Mouse (Mus musculus): Measurements from ENCODE around the gene Rnf130. TPM values are rescaled to one million over a fixed set of nuclear protein-coding genes. Genes with fewer than 3 reads are reported as not detected.

Rnf130 gene
- polyA plus RNA-seq, 1 experiment from 2014 or later = 52.6 TPM

GRCm38 (mm10) chr11:50057713-50058112, 32.6 kb downstream of the Rnf130 start:
- ATAC-seq (ENCODE audit: low FRiP score, low TSS enrichment) = no peak
- Histone ChIP-seq H3K4me2 (replicated peaks; ENCODE audit: low read depth) (no peak overlapping the region), H3K27ac (replicated peaks) (no peak overlapping the region), H3K36me3 (ENCODE audit: control insufficient read depth, insufficient read depth, low read length) (no peaks in the 10 kb centered on the region), H3K4me1 (replicated peaks; ENCODE audit: control insufficient read depth, insufficient read depth) (no peaks in the 10 kb centered on the region), H3K27me3 (ENCODE audit: control insufficient read depth, insufficient read depth, low read length) (no peaks in the 10 kb centered on the region), H3K4me3 (ENCODE audit: low read depth, low read length) (no peak overlapping the region), H3K9me3 (ENCODE audit: control insufficient read depth, low read length) (no peaks in the 10 kb centered on the region), H3K9ac (ENCODE audit: low read length) (no peak overlapping the region)
- WGBS = 46% methylated on average over 2 of the region's 2 CpGs
- TF ChIP-seq EP300 (optimal IDR thresholded peaks at IDR 0.05) (no peak), CTCF (IDR thresholded peaks at IDR 0.05; ENCODE audit: low read depth) (no peak)
- DNase-seq (ENCODE audit: low spot score) = no peak

DNA sequence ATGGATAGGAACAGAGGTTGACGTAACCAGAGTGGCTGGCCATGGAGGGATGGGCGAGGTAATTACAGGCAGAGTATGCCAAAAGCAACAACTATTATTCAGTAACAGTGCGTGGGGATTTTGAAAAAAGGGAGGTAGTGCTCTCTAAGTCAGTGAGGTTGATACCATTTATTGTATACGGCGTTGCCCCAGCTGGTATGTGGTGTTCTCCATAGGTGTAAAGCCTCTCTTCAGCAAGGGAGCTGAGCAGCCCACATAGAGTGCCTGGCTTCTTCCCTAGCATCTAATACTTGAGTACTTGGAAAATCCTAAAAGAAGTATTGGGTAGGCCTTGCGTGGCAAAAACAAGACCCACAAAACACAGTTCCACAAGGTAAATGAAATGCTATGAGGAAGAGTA, 33.1 kb downstream of the Rnf130 start:
- no peaks in the 10 kb centered on the region for H3K9me3 ChIP-seq (ENCODE audit: control insufficient read depth, low read length)
- DNase-seq (ENCODE audit: low spot score) = no peak
- TF ChIP-seq CTCF (IDR thresholded peaks at IDR 0.05; ENCODE audit: low read depth) = no peak
- TF ChIP-seq EP300 (optimal IDR thresholded peaks at IDR 0.05) = no peak
- 84% methylated on average over 6 of the region's 6 CpGs for WGBS
- no peaks in the 10 kb centered on the region for H3K27me3 ChIP-seq (ENCODE audit: control insufficient read depth, insufficient read depth, low read length)
- H3K4me2 ChIP-seq (replicated peaks; ENCODE audit: low read depth) = no peak overlapping the region
- no peak overlapping the region for H3K9ac ChIP-seq (ENCODE audit: low read length)
- H3K27ac ChIP-seq (replicated peaks) = no peak overlapping the region
- no peak overlapping the region for H3K4me3 ChIP-seq (ENCODE audit: low read depth, low read length)
- ATAC-seq (ENCODE audit: low FRiP score, low TSS enrichment) = no peak
- no peaks in the 10 kb centered on the region for H3K4me1 ChIP-seq (replicated peaks; ENCODE audit: control insufficient read depth, insufficient read depth)
- no peaks in the 10 kb centered on the region for H3K36me3 ChIP-seq (ENCODE audit: control insufficient read depth, insufficient read depth, low read length)

- TF ChIP-seq CTCF (IDR thresholded peaks at IDR 0.05; ENCODE audit: low read depth) (no peak), EP300 (optimal IDR thresholded peaks at IDR 0.05) (no peak)
- no peak overlapping the region for H3K4me2 ChIP-seq (replicated peaks; ENCODE audit: low read depth)
- no peak overlapping the region for H3K9ac ChIP-seq (ENCODE audit: low read length)
- 94% methylated on average over 6 of the region's 6 CpGs for WGBS
- no peak overlapping the region for H3K27ac ChIP-seq (replicated peaks)
- H3K4me3 ChIP-seq (ENCODE audit: low read depth, low read length) = no peak overlapping the region
- H3K27me3 ChIP-seq (ENCODE audit: control insufficient read depth, insufficient read depth, low read length) = no peaks in the 10 kb centered on the region
- H3K9me3 ChIP-seq (ENCODE audit: control insufficient read depth, low read length) = no peaks in the 10 kb centered on the region
- no peak for DNase-seq (ENCODE audit: low spot score)
- no peaks in the 10 kb centered on the region for H3K4me1 ChIP-seq (replicated peaks; ENCODE audit: control insufficient read depth, insufficient read depth)
- no peak for ATAC-seq (ENCODE audit: low FRiP score, low TSS enrichment)
- no peaks in the 10 kb centered on the region for H3K36me3 ChIP-seq (ENCODE audit: control insufficient read depth, insufficient read depth, low read length)
Observed at GRCm38 (mm10) chr11:50059045-50059444, 33.9 kb downstream of the Rnf130 start.

GRCm38 (mm10) chr11:50062116-50062515, 37.0 kb downstream of the Rnf130 start:
- no peak for TF ChIP-seq CTCF (IDR thresholded peaks at IDR 0.05; ENCODE audit: low read depth)
- TF ChIP-seq EP300 (optimal IDR thresholded peaks at IDR 0.05) = no peak
- Histone ChIP-seq H3K36me3 (ENCODE audit: control insufficient read depth, insufficient read depth, low read length) (no peaks in the 10 kb centered on the region), H3K9ac (ENCODE audit: low read length) (no peak overlapping the region), H3K27me3 (ENCODE audit: control insufficient read depth, insufficient read depth, low read length) (no peaks in the 10 kb centered on the region), H3K4me3 (ENCODE audit: low read depth, low read length) (no peak overlapping the region), H3K27ac (replicated peaks) (no peak overlapping the region), H3K9me3 (ENCODE audit: control insufficient read depth, low read length) (no peaks in the 10 kb centered on the region), H3K4me2 (replicated peaks; ENCODE audit: low read depth) (no peak overlapping the region), H3K4me1 (replicated peaks; ENCODE audit: control insufficient read depth, insufficient read depth) (no peaks in the 10 kb centered on the region)
- ATAC-seq (ENCODE audit: low FRiP score, low TSS enrichment) (no peak), DNase-seq (ENCODE audit: low spot score) (no peak)
- WGBS = 40% methylated on average over 7 of the region's 7 CpGs

DNA sequence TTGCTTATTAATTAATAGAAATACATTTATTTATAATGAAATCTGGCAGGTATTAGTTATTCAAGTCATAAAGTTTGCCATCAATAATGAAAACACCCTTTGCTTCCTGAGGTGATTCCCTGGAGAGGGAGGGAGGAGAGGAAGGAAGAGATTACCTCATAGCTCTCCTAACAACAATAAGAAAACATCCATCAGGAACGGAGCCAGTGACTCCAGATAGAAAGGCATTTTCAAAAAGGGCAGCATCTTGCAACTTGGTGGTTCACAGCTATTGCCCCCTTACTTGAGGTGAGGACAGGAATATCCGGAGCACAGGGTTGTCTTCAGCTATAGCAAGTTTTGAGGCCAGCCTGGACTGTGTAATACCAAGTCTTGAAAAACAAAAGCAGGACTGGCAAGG, 40.9 kb downstream of the Rnf130 start:
- Histone ChIP-seq H3K27ac (replicated peaks) (no peak overlapping the region), H3K4me1 (replicated peaks; ENCODE audit: control insufficient read depth, insufficient read depth) (no peaks in the 10 kb centered on the region), H3K4me2 (replicated peaks; ENCODE audit: low read depth) (no peak overlapping the region), H3K4me3 (ENCODE audit: low read depth, low read length) (no peak overlapping the region), H3K9ac (ENCODE audit: low read length) (no peak overlapping the region), H3K9me3 (ENCODE audit: control insufficient read depth, low read length) (no peaks in the 10 kb centered on the region), H3K27me3 (ENCODE audit: control insufficient read depth, insufficient read depth, low read length) (no peaks in the 10 kb centered on the region), H3K36me3 (ENCODE audit: control insufficient read depth, insufficient read depth, low read length) (no peaks in the 10 kb centered on the region)
- WGBS = 66% methylated on average over 2 of the region's 2 CpGs
- ATAC-seq (ENCODE audit: low FRiP score, low TSS enrichment) (no peak), DNase-seq (ENCODE audit: low spot score) (no peak)
- TF ChIP-seq CTCF (IDR thresholded peaks at IDR 0.05; ENCODE audit: low read depth) = no peak
- TF ChIP-seq EP300 (optimal IDR thresholded peaks at IDR 0.05) = no peak

DNA sequence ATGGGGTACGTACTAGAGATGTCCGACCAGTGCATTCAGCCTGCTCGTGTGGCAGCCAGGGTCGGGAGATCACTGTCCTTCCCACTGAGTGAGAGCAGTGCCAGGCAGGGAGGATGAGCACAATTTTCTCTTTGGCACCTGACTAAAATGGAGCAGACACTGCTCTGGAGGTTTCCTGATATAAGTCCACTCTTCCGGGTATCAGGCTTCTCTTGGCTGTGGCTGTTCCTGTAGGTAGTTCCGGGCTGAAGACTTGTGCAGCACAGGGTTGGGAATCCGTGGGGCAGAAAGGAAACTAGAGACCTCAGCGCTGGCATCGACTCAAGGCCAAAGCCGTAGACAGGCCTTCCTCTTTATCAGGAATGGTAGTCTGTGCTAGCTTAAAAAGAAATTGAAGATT, 48.7 kb downstream of the Rnf130 start:
- H3K9me3 ChIP-seq (ENCODE audit: control insufficient read depth, low read length) = no peaks in the 10 kb centered on the region
- no peak for DNase-seq (ENCODE audit: low spot score)
- no peak overlapping the region for H3K9ac ChIP-seq (ENCODE audit: low read length)
- H3K27ac ChIP-seq (replicated peaks) = no peak overlapping the region
- H3K4me2 ChIP-seq (replicated peaks; ENCODE audit: low read depth) = no peak overlapping the region
- 88% methylated on average over 10 of the region's 10 CpGs for WGBS
- no peak overlapping the region for H3K4me3 ChIP-seq (ENCODE audit: low read depth, low read length)
- ATAC-seq (ENCODE audit: low FRiP score, low TSS enrichment) = no peak
- H3K36me3 ChIP-seq (ENCODE audit: control insufficient read depth, insufficient read depth, low read length) = no peaks in the 10 kb centered on the region
- no peaks in the 10 kb centered on the region for H3K4me1 ChIP-seq (replicated peaks; ENCODE audit: control insufficient read depth, insufficient read depth)
- no peak for TF ChIP-seq EP300 (optimal IDR thresholded peaks at IDR 0.05)
- TF ChIP-seq CTCF (IDR thresholded peaks at IDR 0.05; ENCODE audit: low read depth) = no peak
- no peaks in the 10 kb centered on the region for H3K27me3 ChIP-seq (ENCODE audit: control insufficient read depth, insufficient read depth, low read length)

All from stomach, postnatal 0 days (tissue).